Mouse (Mus musculus) liver, embryonic 11.5 days (tissue): ENCODE data around the gene Pnpla7. TPM values are rescaled to one million over a fixed set of nuclear protein-coding genes. Genes with fewer than 3 reads are reported as not detected.

ENCODE experiments used
- ATAC-seq: fragments of 200-750 bp; cut with Nextera tagmentation; replicated peaks from 2 replicates; pipeline ENCODE4 v1.8.0; 2017; ENCODE audit warnings: moderate number of reproducible peaks, mild to moderate bottlenecking, moderate TSS enrichment, moderate library complexity; ENCODE audit not compliant: low FRiP score
- DNase-seq: peaks from one replicate; pipeline ENCODE4 v3.0.0-alpha.2; 2017; ENCODE audit warnings: low spot score
- H3K27ac ChIP-seq: fragments of 300-500 bp; sonication (generic); 2 replicates; pipeline ENCODE4 v1.5.1; 2014; ENCODE audit warnings: mild to moderate bottlenecking, low read depth, low read length, control low read depth
- H3K27me3 ChIP-seq: fragments of 300-500 bp; sonication (generic); replicated peaks from 2 replicates; pipeline ENCODE4 v1.6.1; 2014; ENCODE audit warnings: low read length, mixed read lengths; ENCODE audit not compliant: control insufficient read depth, insufficient read depth
- H3K36me3 ChIP-seq: fragments of 300-500 bp; sonication (generic); 2 replicates; pipeline ENCODE4 v1.6.1; 2014; ENCODE audit warnings: mild to moderate bottlenecking, low read length, moderate library complexity, mixed read lengths; ENCODE audit not compliant: control insufficient read depth, insufficient read depth
- H3K4me1 ChIP-seq: fragments of 300-500 bp; sonication (generic); replicated peaks from 2 replicates; pipeline ENCODE4 v1.6.1; 2014; ENCODE audit warnings: low read length, mixed read lengths; ENCODE audit not compliant: control insufficient read depth, insufficient read depth
- H3K4me2 ChIP-seq: fragments of 300-500 bp; sonication (generic); 2 replicates; pipeline ENCODE4 v1.6.1; 2014; ENCODE audit warnings: mild to moderate bottlenecking, control low read depth, moderate library complexity
- H3K4me3 ChIP-seq: fragments of 300-500 bp; sonication (generic); 2 replicates; pipeline ENCODE4 v1.5.1; 2014; ENCODE audit warnings: low read depth, low read length, control low read depth
- H3K9ac ChIP-seq: fragments of 300-500 bp; sonication (generic); 2 replicates; pipeline ENCODE4 v1.6.1; 2014; ENCODE audit warnings: low read depth, low read length, control low read depth
- H3K9me3 ChIP-seq: fragments of 300-500 bp; sonication (generic); 2 replicates; pipeline ENCODE4 v1.6.1; 2016; ENCODE audit warnings: low read length, inconsistent platforms, mixed read lengths; ENCODE audit not compliant: control insufficient read depth
- WGBS: fragments of 180-500 bp; shearing (Covaris S2); extraction: QIAGEN DNeasy Blood & Tissue Kit; methylation state at CpG from one replicate; pipeline ENCODE4 v1.1.7; 2014; 5-methylcytosine and 5-hydroxymethylcytosine counted together
- polyA plus RNA-seq: library from polyadenylated mRNA; unstranded; fragments of >200 nt; fragmentation: Nextera tagmentation; extraction: Ambion mirVana; gene quantifications from 2 replicates; pipeline ENCODE4 v1.2.1, GENCODE M21; 2014

Gene Pnpla7
- polyA plus RNA-seq, 1 experiment from 2014 or later, result 24.7 TPM

DNA sequence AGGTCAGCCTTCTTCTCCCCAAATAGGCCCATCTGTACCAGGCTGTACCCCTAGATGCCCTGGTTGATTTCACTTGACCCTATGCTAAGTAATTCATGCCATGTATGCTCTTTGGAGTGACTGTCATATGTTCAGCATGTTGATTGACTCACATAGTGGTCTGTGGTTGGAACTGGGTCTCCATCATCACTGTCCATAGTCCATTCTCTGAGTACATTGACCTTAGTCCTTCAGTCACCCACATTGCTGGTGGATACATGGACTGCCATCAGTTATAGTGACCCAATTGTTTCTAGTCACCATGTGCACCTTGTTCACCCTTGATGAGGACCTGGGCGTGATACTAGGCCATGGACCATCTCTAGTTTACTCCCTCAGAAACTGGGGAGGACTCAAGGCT, 30.9 kb downstream of the Pnpla7 start:
- Histone ChIP-seq H3K4me3 (no peak overlapping the region), H3K4me2 (no peak overlapping the region), H3K9me3 (no peaks in the 10 kb centered on the region), H3K4me1 (no peaks in the 10 kb centered on the region), H3K27me3 (no peaks in the 10 kb centered on the region), H3K9ac (no peak overlapping the region), H3K27ac (no peak overlapping the region), H3K36me3 (no peaks in the 10 kb centered on the region)
- no peak for ATAC-seq
- 87% methylated on average over 1 of the region's 1 CpGs for WGBS
- no peak for DNase-seq

DNA sequence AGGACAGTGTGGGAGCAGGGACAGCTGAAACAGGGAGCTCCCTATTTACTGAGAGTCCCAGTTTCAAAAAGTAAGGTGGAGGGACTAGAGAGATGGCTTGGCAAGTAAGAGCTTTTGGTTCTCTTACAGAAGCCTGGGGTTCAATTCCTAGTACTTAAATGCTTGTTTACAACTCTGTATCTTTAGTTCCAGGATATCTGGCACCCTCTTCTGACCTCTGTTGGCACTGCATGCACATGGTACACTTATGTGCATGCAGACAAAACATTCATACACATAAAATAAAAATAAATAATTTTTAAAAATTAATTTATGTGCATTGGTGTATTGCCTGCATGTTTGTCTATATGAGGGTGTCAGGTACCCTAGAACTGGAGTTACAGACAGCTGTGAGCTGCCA, 32.4 kb downstream of the Pnpla7 start:
- ATAC-seq (no peak), DNase-seq (no peak)
- H3K4me3 ChIP-seq, result no peak overlapping the region
- H3K9ac ChIP-seq, result no peak overlapping the region
- H3K27ac ChIP-seq, result no peak overlapping the region
- H3K9me3 ChIP-seq, result no peaks in the 10 kb centered on the region
- H3K4me1 ChIP-seq, result no peaks in the 10 kb centered on the region
- H3K4me2 ChIP-seq, result no peak overlapping the region
- H3K27me3 ChIP-seq, result no peaks in the 10 kb centered on the region
- H3K36me3 ChIP-seq, result no peaks in the 10 kb centered on the region

DNA sequence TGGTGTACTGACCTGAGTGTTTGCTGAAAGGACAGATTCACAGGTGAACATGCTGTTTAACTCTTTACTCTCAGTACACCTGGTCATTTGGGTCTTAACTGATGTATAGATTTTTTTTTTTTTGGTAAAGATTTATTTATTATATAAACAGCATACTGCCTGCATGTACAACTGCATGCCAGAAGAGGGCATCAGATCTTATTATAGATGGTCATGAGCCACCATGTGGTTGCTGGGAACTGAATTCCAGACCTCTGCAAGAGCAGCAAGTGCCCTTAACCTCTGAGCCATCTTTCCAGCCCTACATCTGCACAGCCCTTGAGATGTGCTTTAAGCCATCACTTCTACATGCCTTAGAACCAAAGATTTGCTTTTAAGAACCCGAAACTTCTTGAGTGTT, 46.8 kb downstream of the Pnpla7 start:
- no peaks in the 10 kb centered on the region for H3K27me3 ChIP-seq
- H3K4me1 ChIP-seq, result no peaks in the 10 kb centered on the region
- no peaks in the 10 kb centered on the region; the same call in 1 of the 2 replicates for H3K36me3 ChIP-seq
- no peak overlapping the region for H3K4me2 ChIP-seq
- no peak for DNase-seq
- no peak overlapping the region for H3K9ac ChIP-seq
- no peak for ATAC-seq
- H3K9me3 ChIP-seq, result no peaks in the 10 kb centered on the region
- H3K4me3 ChIP-seq, result no peak overlapping the region
- 86% methylated on average over 1 of the region's 1 CpGs for WGBS
- no peak overlapping the region for H3K27ac ChIP-seq

DNA sequence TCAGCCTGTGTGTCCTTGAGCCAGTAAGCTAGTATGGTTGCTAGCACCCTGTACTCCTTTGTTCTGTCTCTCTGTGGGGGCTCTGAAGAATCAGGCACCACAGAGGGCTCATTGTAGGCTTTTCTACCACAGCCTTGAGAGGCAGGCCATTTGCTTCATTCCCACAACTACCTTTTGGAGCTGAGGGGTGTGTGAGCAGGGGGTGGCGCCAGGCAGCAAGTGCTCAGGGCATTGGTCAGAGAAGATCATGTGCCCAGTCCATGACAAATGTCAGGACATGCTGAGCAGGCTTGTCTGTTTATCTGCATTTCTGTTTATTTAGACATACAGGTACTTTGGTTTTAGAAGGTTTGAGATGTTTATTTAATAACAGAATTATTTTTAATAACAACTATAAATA, 49.3 kb downstream of the Pnpla7 start:
- Histone ChIP-seq H3K27ac (no peak overlapping the region), H3K9me3 (no peaks in the 10 kb centered on the region), H3K4me1 (no peaks in the 10 kb centered on the region), H3K27me3 (no peaks in the 10 kb centered on the region), H3K4me2 (no peak overlapping the region), H3K4me3 (no peak overlapping the region), H3K36me3 (no peaks in the 10 kb centered on the region), H3K9ac (no peak overlapping the region)
- ATAC-seq (no peak), DNase-seq (no peak)
- 85% methylated on average over 1 of the region's 1 CpGs for WGBS

DNA sequence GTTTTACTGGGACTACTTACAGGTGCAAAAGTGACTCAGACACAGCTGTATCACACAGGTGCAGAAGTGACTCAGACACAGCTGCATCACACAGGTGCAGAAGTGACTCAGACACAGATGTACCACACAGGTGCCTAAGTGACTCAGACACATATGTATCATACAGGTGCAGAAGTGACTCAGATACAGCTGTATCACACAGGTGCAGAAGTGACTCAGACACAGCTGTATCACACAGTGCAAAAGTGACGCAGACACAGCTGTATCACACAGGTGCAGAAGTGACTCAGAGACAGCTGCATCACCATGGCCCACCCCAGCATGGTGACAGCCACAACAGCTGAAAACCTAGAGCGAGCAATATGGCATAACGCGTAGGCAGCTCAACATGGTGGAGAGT, 59.2 kb downstream of the Pnpla7 start:
- 93% methylated on average over 4 of the region's 4 CpGs for WGBS
- Histone ChIP-seq H3K27me3 (no peaks in the 10 kb centered on the region), H3K4me3 (no peak overlapping the region), H3K9me3 (no peaks in the 10 kb centered on the region), H3K4me2 (no peak overlapping the region), H3K9ac (no peak overlapping the region), H3K4me1 (no peaks in the 10 kb centered on the region), H3K36me3 (no peaks in the 10 kb centered on the region; the same call in 1 of the 2 replicates), H3K27ac (no peak overlapping the region)
- ATAC-seq (no peak), DNase-seq (no peak)

DNA sequence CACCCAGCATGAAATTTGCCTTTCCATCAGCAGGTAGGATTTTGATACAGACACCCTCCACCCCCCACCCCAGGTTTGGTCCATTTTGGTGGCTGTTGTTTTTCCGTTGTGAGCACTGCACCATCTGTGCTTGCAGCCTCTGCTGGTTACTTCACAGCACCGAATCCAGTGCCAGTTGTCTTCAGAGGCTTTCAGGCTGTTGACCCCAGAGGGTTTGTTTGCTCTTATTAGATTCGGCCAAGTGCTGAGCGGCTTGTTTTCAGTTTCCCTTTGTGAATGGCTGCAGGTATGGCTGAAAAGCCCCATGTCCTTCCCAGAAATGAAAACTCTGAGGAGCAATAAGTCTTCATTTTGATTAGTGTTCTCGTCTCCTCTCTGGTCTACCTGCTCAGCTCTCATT, 64.3 kb downstream of the Pnpla7 start:
- H3K4me2 ChIP-seq, result no peak overlapping the region
- H3K27ac ChIP-seq, result no peak overlapping the region
- H3K9me3 ChIP-seq, result no peaks in the 10 kb centered on the region
- no peak for ATAC-seq
- no peak overlapping the region for H3K4me3 ChIP-seq
- no peaks in the 10 kb centered on the region for H3K27me3 ChIP-seq
- peaks cover 8% of the 10 kb centered on the region; the same call in 1 of the 2 replicates for H3K36me3 ChIP-seq
- WGBS, result 86% methylated on average over 5 of the region's 5 CpGs
- DNase-seq, result no peak
- H3K4me1 ChIP-seq, result no peaks in the 10 kb centered on the region
- H3K9ac ChIP-seq, result no peak overlapping the region

DNA sequence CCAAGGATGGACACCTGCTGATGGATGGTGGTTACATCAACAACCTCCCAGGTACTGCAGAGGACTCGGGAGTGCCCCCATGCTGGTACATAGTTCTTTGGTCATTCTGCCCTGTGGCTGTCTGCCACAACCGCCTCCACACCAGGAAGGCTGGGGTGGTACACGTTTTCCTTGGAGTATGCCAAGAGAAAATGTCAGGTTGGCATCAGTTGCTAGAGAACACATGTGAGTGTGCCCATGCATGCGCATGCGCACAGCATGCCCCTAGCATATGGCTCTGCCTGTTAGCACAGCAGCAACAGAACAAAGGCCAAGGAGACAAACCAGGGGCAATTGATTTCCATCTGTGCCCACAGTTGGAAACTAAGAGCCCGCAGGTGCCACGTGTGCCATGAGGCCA, 75.1 kb downstream of the Pnpla7 start:
- peaks cover 11% of the 10 kb centered on the region for H3K4me1 ChIP-seq
- no peak overlapping the region for H3K4me2 ChIP-seq
- no peak for ATAC-seq
- no peaks in the 10 kb centered on the region for H3K27me3 ChIP-seq
- no peak overlapping the region for H3K9ac ChIP-seq
- no peak for DNase-seq
- H3K9me3 ChIP-seq, result no peaks in the 10 kb centered on the region
- 87% methylated on average over 7 of the region's 7 CpGs for WGBS
- H3K4me3 ChIP-seq, result no peak overlapping the region
- no peaks in the 10 kb centered on the region for H3K36me3 ChIP-seq
- no peak overlapping the region for H3K27ac ChIP-seq

DNA sequence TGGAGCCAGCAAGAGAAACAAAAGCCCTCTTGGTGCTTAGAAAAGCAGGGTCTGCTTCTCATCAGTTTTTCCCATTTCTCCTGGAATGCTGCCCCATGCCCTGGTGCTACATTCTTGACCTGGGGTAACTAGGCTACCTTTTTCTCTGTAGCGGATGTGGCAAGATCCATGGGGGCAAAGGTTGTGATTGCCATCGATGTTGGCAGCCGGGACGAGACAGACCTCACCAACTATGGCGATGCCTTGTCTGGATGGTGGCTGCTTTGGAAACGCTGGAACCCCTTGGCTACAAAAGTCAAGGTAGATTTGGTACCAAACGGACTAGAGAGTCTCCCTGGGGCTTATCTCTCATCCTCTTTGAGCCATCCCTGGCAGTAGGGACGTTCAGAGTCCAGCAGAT, 75.6 kb downstream of the Pnpla7 start:
- Histone ChIP-seq H3K4me1 (peaks cover 11% of the 10 kb centered on the region), H3K9ac (no peak overlapping the region), H3K27me3 (no peaks in the 10 kb centered on the region), H3K9me3 (no peaks in the 10 kb centered on the region), H3K4me3 (no peak overlapping the region), H3K36me3 (no peaks in the 10 kb centered on the region), H3K27ac (no peak overlapping the region), H3K4me2 (no peak overlapping the region)
- WGBS, result 88% methylated on average over 8 of the region's 8 CpGs
- no peak for ATAC-seq
- DNase-seq, result no peak

DNA sequence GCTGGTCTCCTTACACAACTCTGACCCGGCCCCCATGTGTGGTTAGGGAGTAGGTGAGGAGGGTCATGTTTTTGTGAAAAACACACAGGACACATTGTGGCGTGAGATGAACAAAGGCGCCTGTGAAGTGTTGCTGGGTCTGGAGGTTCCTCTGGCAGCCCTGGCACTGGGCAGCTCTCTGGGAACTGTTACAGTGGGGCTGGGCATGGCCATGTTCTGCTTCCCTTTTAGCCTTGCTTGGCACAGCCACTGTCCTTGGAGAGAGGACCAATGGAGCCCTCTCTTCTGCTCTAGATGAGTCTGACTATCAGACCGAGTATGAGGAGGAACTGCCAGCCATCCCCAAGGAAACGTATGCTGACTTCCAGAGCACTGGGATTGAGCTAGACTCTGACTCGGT, 77.3 kb downstream of the Pnpla7 start:
- no peak for DNase-seq
- Histone ChIP-seq H3K27ac (no peak overlapping the region), H3K4me3 (no peak overlapping the region), H3K36me3 (peaks cover 4% of the 10 kb centered on the region; the same call in 1 of the 2 replicates), H3K9me3 (no peaks in the 10 kb centered on the region), H3K9ac (no peak overlapping the region), H3K4me2 (no peak overlapping the region), H3K4me1 (peaks cover 21% of the 10 kb centered on the region), H3K27me3 (no peaks in the 10 kb centered on the region)
- 90% methylated on average over 6 of the region's 6 CpGs for WGBS
- ATAC-seq, result no peak
